Mouse (Mus musculus) hindbrain, postnatal 0 days (tissue): ENCODE results near the gene Apol9a. TPM values are rescaled to one million over a fixed set of nuclear protein-coding genes. Genes with fewer than 3 reads are reported as not detected.
"Not testable (repeated sequence)": the region's sequence is repeated elsewhere in the genome, so short reads cannot be mapped to it uniquely, and the experiment has no call there.

Experiments
- ATAC-seq: fragments of 200-750 bp; cut with Nextera tagmentation; 2 replicates; pipeline ENCODE4 v1.8.0; 2017; ENCODE audit warnings: mild to moderate bottlenecking, moderate TSS enrichment, moderate library complexity
- DNase-seq: peaks from one replicate; pipeline ENCODE4 v3.0.0-alpha.2; 2015; ENCODE audit warnings: low spot score
- H3K27ac ChIP-seq: fragments of 300-500 bp; sonication (generic); 2 replicates; pipeline ENCODE4 v1.5.1; 2014; ENCODE audit warnings: mild to moderate bottlenecking
- H3K27me3 ChIP-seq: fragments of 300-500 bp; sonication (generic); 2 replicates; pipeline ENCODE4 v1.6.1; 2014; ENCODE audit warnings: low read length, mixed read lengths; ENCODE audit not compliant: insufficient read depth
- H3K36me3 ChIP-seq: fragments of 300-500 bp; sonication (generic); 2 replicates; pipeline ENCODE4 v1.6.1; 2014; ENCODE audit warnings: low read length, mixed read lengths; ENCODE audit not compliant: insufficient read depth
- H3K4me1 ChIP-seq: fragments of 300-500 bp; sonication (generic); 2 replicates; pipeline ENCODE4 v1.6.1; 2014; ENCODE audit warnings: antibody characterized with exemption, low read length, mixed read lengths; ENCODE audit not compliant: insufficient read depth
- H3K4me2 ChIP-seq: fragments of 300-500 bp; sonication (generic); 2 replicates; pipeline ENCODE4 v1.6.1; 2014; ENCODE audit warnings: low read depth, mild to moderate bottlenecking, low read length, moderate library complexity, mixed read lengths
- H3K4me3 ChIP-seq: fragments of 300-500 bp; sonication (generic); 2 replicates; pipeline ENCODE4 v1.5.1; 2014; ENCODE audit warnings: low read length
- H3K9ac ChIP-seq: fragments of 300-500 bp; sonication (generic); replicated peaks from 2 replicates; pipeline ENCODE4 v1.6.1; 2014; ENCODE audit warnings: mild to moderate bottlenecking, low read length, moderate library complexity, mixed read lengths
- H3K9me3 ChIP-seq: fragments of 300-500 bp; sonication (generic); 2 replicates; pipeline ENCODE4 v1.6.1; 2016; ENCODE audit warnings: low read length, mixed read lengths
- CTCF ChIP-seq: IDR thresholded peaks from 2 replicates; pipeline ENCODE4 v1.5.1; 2016; ENCODE audit warnings: antibody characterized with exemption, control low read depth, low read depth
- WGBS: fragments of 180-500 bp; shearing (Covaris S2); extraction: QIAGEN DNeasy Blood & Tissue Kit; methylation state at CpG from one replicate; pipeline ENCODE4 v1.1.7; 2014; 5-methylcytosine and 5-hydroxymethylcytosine counted together
- polyA plus RNA-seq: library from polyadenylated mRNA; unstranded; fragments of >200 nt; fragmentation: Nextera tagmentation; extraction: Ambion mirVana; gene quantifications from 2 replicates; pipeline ENCODE4 v1.2.1, GENCODE M21; 2015
- total RNA-seq: library from RNA; depleted of rRNA; stranded (reverse); fragments of >200 nt; gene quantifications from 2 replicates; pipeline ENCODE4 v1.2.3, GENCODE M21; 2014

The Apol9a gene
- total and polyA plus RNA-seq, 2 experiments from 2014 or later = 1.2 to 7.8 TPM

DNA sequence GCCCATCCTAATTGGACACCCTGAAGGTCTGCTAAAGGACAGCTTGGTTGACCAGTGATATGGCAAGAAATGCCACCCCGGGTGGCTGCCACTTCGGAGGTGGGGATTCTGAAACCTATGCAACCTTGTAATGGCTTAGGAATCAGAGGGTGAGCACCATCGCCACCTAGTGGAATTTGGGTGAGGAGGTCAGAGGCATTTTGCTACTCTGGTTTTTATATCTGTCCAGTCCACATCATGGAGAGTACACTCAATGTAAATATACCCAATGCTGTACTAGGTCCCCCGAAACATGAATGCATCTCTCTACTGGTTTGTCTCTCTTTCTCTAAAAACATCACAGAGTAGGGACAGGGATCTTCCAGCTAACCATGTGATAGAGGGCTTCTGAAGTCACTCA is 1.8 kb upstream of the Apol9a start:
- H3K27ac ChIP-seq, H3K36me3 ChIP-seq, H3K4me1 ChIP-seq, H3K27me3 ChIP-seq, H3K4me3 ChIP-seq, ATAC-seq, H3K9ac ChIP-seq, DNase-seq, H3K9me3 ChIP-seq, H3K4me2 ChIP-seq: not testable (repeated sequence)
- peak; percentile 50 for TF ChIP-seq CTCF
- 34% methylated on average over 4 of the region's 4 CpGs for WGBS

DNA sequence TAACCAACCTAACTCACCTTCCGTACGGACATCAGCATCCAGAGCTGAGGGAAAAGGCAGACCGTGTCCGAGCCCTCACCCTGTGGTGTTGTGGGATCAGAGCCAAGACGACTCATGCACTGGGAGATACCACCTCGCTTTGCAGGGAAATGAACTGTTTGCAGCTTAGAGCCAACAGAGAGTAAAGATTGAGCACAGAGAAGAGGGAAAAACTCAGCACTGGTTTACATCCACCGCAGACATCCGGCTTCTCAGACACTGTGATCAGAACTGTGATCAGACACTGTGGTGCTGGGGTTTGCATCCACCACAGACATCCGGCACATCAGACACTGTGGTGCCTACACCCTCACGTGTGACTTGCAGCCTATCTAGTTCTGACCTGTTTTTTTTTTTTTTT is 4.6 kb downstream of the Apol9a start:
- H3K36me3 ChIP-seq, H3K27me3 ChIP-seq, H3K4me1 ChIP-seq, H3K9me3 ChIP-seq, H3K9ac ChIP-seq, H3K4me3 ChIP-seq, H3K4me2 ChIP-seq, H3K27ac ChIP-seq: not testable (repeated sequence)
- DNase-seq (peak; percentile 29), ATAC-seq (0 out of 2 replicates have a peak, but pooled peaks have one; percentile 47)
- 64% methylated on average over 10 of the region's 10 CpGs for WGBS

DNA sequence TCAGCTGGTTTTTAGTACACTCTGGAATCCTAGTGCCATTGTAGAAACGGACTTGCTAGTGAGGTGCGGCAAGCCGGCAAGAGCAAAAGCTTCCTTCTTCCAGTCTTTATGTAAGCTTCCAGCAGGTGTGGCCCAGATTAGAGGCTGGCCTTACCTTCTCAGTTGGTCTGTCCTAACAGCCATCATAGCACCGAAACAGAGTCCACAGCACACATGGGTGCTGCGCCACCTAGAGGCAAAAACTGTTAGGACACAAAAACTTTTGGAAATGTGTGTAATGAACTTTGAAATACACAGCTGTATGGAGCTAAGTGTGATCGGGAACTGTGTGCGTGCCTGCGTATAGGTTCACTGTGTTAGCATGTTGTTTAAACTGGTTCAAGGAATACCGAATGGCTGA is 11.9 kb downstream of the Apol9a start, which contains the start of gene Apol7a:
Gene Apol7a (minus strand): TSS at position 84 of the 400 bp plus-strand sequence.
- peak; percentile 56 for DNase-seq
- not testable (repeated sequence) for H3K27ac ChIP-seq, H3K36me3 ChIP-seq, ATAC-seq, H3K27me3 ChIP-seq, H3K9me3 ChIP-seq, H3K4me2 ChIP-seq, H3K4me1 ChIP-seq, H3K9ac ChIP-seq, H3K4me3 ChIP-seq
- TF ChIP-seq CTCF = peak; percentile 58
- 58% methylated on average over 9 of the region's 9 CpGs for WGBS

DNA sequence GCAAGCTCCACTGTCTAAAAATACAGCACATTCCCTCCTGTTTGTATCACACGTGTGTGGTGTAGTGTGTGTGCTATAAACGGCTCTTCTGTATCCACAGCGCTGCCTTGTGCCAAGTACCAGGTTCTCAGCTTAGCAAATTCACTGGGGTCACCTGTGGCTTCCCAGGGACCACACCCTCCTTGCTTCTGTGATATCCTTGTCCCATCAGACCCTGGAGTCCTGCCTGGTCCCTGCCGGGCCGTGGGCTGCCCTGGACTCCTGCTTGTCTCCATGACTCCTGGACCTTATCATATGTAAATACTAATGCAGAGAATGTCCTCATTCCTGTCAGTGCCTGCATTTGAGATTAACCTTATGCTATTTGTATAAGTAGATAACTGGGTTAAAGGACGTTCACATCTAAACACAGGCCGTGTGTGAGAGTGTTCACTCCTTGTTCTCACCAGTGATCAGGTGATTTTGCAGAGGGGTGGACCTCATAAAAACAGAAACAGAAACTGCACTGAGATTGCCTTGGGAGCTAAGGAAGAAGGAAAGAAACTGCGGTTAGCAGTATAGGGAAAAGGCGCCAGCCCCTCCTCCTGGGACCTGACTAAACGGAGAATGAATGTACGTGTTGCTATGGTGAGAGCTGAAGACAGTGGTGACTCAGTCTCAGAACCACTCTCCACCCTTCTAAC is 13.3 kb downstream of the Apol9a start:
- 72% methylated on average over 11 of the region's 11 CpGs for WGBS
- not testable (repeated sequence) for H3K4me3 ChIP-seq, H3K27me3 ChIP-seq, H3K27ac ChIP-seq, H3K9ac ChIP-seq, H3K9me3 ChIP-seq, ATAC-seq, DNase-seq, H3K4me2 ChIP-seq, H3K36me3 ChIP-seq, H3K4me1 ChIP-seq

DNA sequence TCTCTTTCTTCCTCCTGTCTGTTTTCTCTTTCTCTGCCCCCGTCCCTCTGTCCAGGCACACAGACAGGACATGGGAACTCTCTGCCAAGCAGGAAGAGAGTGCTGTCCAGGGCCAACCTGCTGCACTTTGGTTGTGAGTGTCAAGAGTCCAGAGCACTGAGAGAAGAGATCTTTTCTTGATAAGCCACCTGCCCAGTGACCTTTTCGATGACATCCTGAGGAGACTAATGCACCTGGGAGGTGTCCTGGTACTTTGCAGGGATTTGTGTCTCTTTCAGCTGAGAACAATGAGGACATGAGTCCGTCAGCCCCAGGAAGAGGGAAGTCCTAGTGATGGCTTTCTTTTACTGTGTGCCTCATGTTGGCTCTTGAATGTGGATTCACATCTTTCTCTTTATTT is 17.1 kb downstream of the Apol9a start:
- H3K27ac ChIP-seq, H3K4me1 ChIP-seq, ATAC-seq, H3K4me3 ChIP-seq, DNase-seq, H3K9ac ChIP-seq, H3K9me3 ChIP-seq, H3K4me2 ChIP-seq, H3K27me3 ChIP-seq, H3K36me3 ChIP-seq: not testable (repeated sequence)
- 70% methylated on average over 3 of the region's 3 CpGs for WGBS

DNA sequence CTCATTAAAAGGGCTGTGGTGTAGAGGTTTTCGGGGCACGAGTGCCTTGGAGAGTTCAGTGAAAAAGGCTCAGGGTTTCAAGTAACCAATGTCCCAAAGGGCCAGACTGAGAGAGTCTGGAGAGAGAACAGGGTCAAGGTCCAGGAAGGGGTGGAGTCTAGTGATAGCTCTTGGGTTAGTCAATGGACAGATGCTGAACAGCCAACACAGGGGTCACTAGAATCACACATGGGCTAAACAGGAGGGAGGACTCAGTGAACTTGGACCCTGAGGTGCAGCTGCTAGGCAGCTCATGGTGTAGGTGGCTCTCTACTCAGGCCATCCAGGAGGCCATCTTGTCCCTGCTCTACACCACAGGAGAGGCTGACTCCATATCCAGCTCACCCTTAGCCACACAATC is 23.5 kb downstream of the Apol9a start:
- ATAC-seq (no peak), DNase-seq (no peak)
- Histone ChIP-seq H3K27me3 (no peaks in the 10 kb centered on the region), H3K9me3 (no peaks in the 10 kb centered on the region), H3K4me2 (no peak overlapping the region), H3K36me3 (no peaks in the 10 kb centered on the region), H3K9ac (no peak overlapping the region), H3K4me3 (no peak overlapping the region), H3K4me1 (no peaks in the 10 kb centered on the region), H3K27ac (no peak overlapping the region)
- WGBS = 95% methylated on average over 2 of the region's 2 CpGs
- no peak for TF ChIP-seq CTCF

DNA sequence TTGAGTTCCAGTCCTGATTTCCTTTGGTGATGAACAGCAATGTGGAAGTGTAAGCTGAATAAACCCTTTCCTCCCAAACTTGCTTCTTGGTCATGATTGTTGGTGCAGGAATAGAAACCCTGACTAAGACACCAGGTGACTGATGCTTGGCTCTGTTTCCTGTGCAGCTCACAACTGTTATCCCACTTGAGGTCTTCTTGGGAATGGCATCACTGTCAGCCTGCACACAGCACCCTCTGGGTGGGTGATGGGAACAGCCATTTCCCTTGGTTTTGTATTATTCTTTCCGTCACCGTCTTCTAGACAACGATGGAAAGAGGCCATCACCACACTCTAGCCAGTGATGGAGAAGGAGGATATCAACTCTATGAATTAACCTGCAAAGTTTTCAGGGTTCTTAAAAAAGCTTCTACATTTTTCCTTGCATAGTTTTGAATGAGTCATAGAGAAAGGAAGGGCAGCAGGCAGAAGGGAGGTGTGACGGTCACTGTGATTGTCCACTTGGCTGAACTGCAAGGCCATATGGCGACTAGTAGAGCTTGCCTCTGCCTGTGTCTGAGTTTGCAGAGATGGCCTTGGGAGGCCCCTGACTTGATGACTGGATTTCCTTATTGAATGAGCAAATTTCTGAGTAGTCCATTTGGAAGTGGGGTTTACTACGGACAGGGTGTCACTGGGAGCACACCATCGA is 26.4 kb downstream of the Apol9a start:
- no peak overlapping the region for H3K9ac ChIP-seq

More for the DNA sequence above, 26.4 kb downstream of the Apol9a start:
- DNase-seq (no peak), ATAC-seq (no peak)
- no peaks in the 10 kb centered on the region for H3K36me3 ChIP-seq
- no peak for TF ChIP-seq CTCF
- no peaks in the 10 kb centered on the region for H3K4me1 ChIP-seq
- no peak overlapping the region for H3K4me3 ChIP-seq
- H3K27ac ChIP-seq = no peak overlapping the region
- H3K4me2 ChIP-seq = no peak overlapping the region
- no peaks in the 10 kb centered on the region for H3K9me3 ChIP-seq
- no peaks in the 10 kb centered on the region for H3K27me3 ChIP-seq
- WGBS = 88% methylated on average over 7 of the region's 7 CpGs
